Mouse (Mus musculus) G1E (cell line): ENCODE data around the gene Il31ra.

Source experiments
- CTCF ChIP-seq: IDR thresholded peaks from 2 replicates; pipeline ENCODE4 v1.5.1; 2012; ENCODE audit warnings: low read depth, low read length, inconsistent platforms, mixed read lengths
- GATA1 ChIP-seq: IDR thresholded peaks from 2 replicates; pipeline ENCODE4 v1.6.1; 2012; ENCODE audit warnings: borderline replicate concordance, low read length, inconsistent platforms, mixed read lengths
- GATA2 ChIP-seq: IDR thresholded peaks from 2 replicates; pipeline ENCODE4 v1.6.1; 2012; ENCODE audit warnings: low read depth, low read length, inconsistent platforms, borderline replicate concordance
- TAL1 ChIP-seq: conservative IDR thresholded peaks from 2 replicates; pipeline ENCODE4 v1.6.1; 2012; ENCODE audit warnings: low read depth, low read length, inconsistent platforms, mixed read lengths

DNA sequence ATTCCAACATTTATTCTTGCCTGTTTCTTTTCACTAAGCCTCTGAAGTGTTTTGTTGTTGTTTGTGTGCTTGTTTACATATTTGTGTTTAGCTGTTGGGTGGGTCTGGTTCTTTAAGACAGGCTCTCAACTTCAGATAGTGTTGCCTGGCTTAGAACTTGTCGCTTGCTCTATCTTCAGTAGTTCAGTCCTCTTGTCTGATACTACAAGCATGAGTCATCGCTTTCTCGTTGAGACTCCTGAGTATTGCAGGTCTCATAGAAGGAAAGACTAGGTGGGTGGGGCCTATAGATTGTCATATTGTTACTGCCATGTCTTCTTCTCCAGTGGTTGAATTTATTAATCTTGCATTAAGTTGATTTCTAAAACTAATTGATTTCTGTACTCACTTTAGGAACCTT is 104.1 kb downstream of the Il31ra start:
- TF ChIP-seq GATA2 (no peak), CTCF (no peak), GATA1 (no peak), TAL1 (no peak)
